Mouse (Mus musculus): Measurements from ENCODE around the gene Gm9821.

The Gm9821 gene

GRCm38 (mm10) chr2:91927826-91928533 lies 17.5 kb upstream of the Gm9821 start:
- DNase-seq, result peak; percentile 87

- DNase-seq, result peak; percentile 70
Measured at GRCm38 (mm10) chr2:91928534-91929350, 16.8 kb upstream of the Gm9821 start.

- DNase-seq, result peak; percentile 22
Measured at GRCm38 (mm10) chr2:91929455-91929854, 16.0 kb upstream of the Gm9821 start.

GRCm38 (mm10) chr2:91929936-91930335 lies 15.6 kb upstream of the Gm9821 start:
- DNase-seq, result peak; percentile 78

- peak; percentile 64 for DNase-seq
Measured at GRCm38 (mm10) chr2:91930761-91931291, 14.7 kb upstream of the Gm9821 start.

- peak; percentile 60 for DNase-seq
Measured at GRCm38 (mm10) chr2:91931328-91932159, 14.0 kb upstream of the Gm9821 start.

GRCm38 (mm10) chr2:91932160-91932711 lies 13.3 kb upstream of the Gm9821 start, which contains the start of gene Mdk:
TSS of gene Mdk (minus strand) at chr2:91932297.
- peak; percentile 57 for DNase-seq

- peak; percentile 82 for DNase-seq
Measured at GRCm38 (mm10) chr2:91932737-91933350, 12.7 kb upstream of the Gm9821 start.

- DNase-seq, result peak; percentile 90
Measured at GRCm38 (mm10) chr2:91933471-91933870, 12.0 kb upstream of the Gm9821 start.

GRCm38 (mm10) chr2:91934016-91934415 lies 11.5 kb upstream of the Gm9821 start:
- no peak for DNase-seq

GRCm38 (mm10) chr2:91934826-91935525 lies 10.5 kb upstream of the Gm9821 start:
- DNase-seq, result peak; percentile 79

- DNase-seq, result peak; percentile 47
Measured at GRCm38 (mm10) chr2:91936154-91936553, 9.3 kb upstream of the Gm9821 start.

GRCm38 (mm10) chr2:91939303-91939935 lies 6.1 kb upstream of the Gm9821 start:
- DNase-seq, result no peak

GRCm38 (mm10) chr2:91942356-91942755 lies 3.1 kb upstream of the Gm9821 start:
- DNase-seq, result no peak

- DNase-seq, result peak; percentile 85
Measured at GRCm38 (mm10) chr2:91944170-91944950, 1.1 kb upstream of the Gm9821 start.

- DNase-seq, result peak; percentile 70
Measured at GRCm38 (mm10) chr2:91946836-91947235, 1.3 kb downstream of the Gm9821 start.

GRCm38 (mm10) chr2:91947397-91948150 lies 2.1 kb downstream of the Gm9821 start:
- peak; percentile 79 for DNase-seq

- no peak for DNase-seq
Measured at GRCm38 (mm10) chr2:91948151-91948509, 2.6 kb downstream of the Gm9821 start.

- DNase-seq, result peak; percentile 74
Measured at GRCm38 (mm10) chr2:91948792-91949241, 3.3 kb downstream of the Gm9821 start.
